Mouse (Mus musculus): ENCODE measurements at regions not wholly inside any gene's neighbourhood (a gene's known extent, or its start where the extent isn't known, plus 50 kb on each side); places are given as distances from the start of the nearest gene placed in this dataset.

- H3K9me3 ChIP-seq (replicated peaks; ENCODE audit: low read length), result no peaks in the 10 kb centered on the region
- no peak overlapping the region for H3K4me2 ChIP-seq (ENCODE audit: low read length)
- DNase-seq (ENCODE audit: low spot score) (no peak), ATAC-seq (replicated peaks; ENCODE audit: low FRiP score, low read depth) (no peak)
- H3K36me3 ChIP-seq (ENCODE audit: insufficient read depth, low read length), result no peaks in the 10 kb centered on the region
- no peak overlapping the region for H3K27ac ChIP-seq
- no peak for TF ChIP-seq CTCF (IDR thresholded peaks at IDR 0.05; ENCODE audit: low read depth)
- WGBS, result 89% methylated on average over 6 of the region's 6 CpGs
- H3K9ac ChIP-seq (ENCODE audit: low read depth, low read length), result no peak overlapping the region
- H3K27me3 ChIP-seq (ENCODE audit: insufficient read depth, low read length), result no peaks in the 10 kb centered on the region
- peaks cover 5% of the 10 kb centered on the region; the same call in 1 of the 2 replicates for H3K4me1 ChIP-seq (replicated peaks; ENCODE audit: insufficient read depth, low read length)
- H3K4me3 ChIP-seq (replicated peaks; ENCODE audit: low read depth, low read length), result no peak overlapping the region
Observed at GRCm38 (mm10) chr14:54099360-54099759, 154.5 kb downstream of the Dad1 start.

GRCm38 (mm10) chr14:54098122-54098775, 155.7 kb downstream of the Dad1 start:
- no peaks in the 10 kb centered on the region for H3K27me3 ChIP-seq (ENCODE audit: insufficient read depth, low read length)
- no peaks in the 10 kb centered on the region for H3K9me3 ChIP-seq (replicated peaks; ENCODE audit: low read length)
- H3K9ac ChIP-seq (ENCODE audit: low read depth, low read length), result no peak overlapping the region
- DNase-seq (ENCODE audit: low spot score) (peak; percentile 46), ATAC-seq (replicated peaks; ENCODE audit: low FRiP score, low read depth) (no peak; the same call in 1 of the 2 replicates)
- no peak overlapping the region for H3K4me3 ChIP-seq (replicated peaks; ENCODE audit: low read depth, low read length)
- no peak overlapping the region for H3K4me2 ChIP-seq (ENCODE audit: low read length)
- 38% methylated on average over 10 of the region's 10 CpGs for WGBS
- H3K4me1 ChIP-seq (replicated peaks; ENCODE audit: insufficient read depth, low read length), result peaks cover 5% of the 10 kb centered on the region; the same call in 1 of the 2 replicates
- H3K27ac ChIP-seq, result no peak overlapping the region
- no peak for TF ChIP-seq CTCF (IDR thresholded peaks at IDR 0.05; ENCODE audit: low read depth)
- no peaks in the 10 kb centered on the region for H3K36me3 ChIP-seq (ENCODE audit: insufficient read depth, low read length)

GRCm38 (mm10) chr14:54097026-54097425, 156.9 kb downstream of the Dad1 start:
- H3K36me3 ChIP-seq (ENCODE audit: insufficient read depth, low read length), result no peaks in the 10 kb centered on the region
- peaks cover 5% of the 10 kb centered on the region; the same call in 1 of the 2 replicates for H3K4me1 ChIP-seq (replicated peaks; ENCODE audit: insufficient read depth, low read length)
- H3K4me2 ChIP-seq (ENCODE audit: low read length), result no peak overlapping the region
- DNase-seq (ENCODE audit: low spot score) (no peak), ATAC-seq (replicated peaks; ENCODE audit: low FRiP score, low read depth) (no peak)
- TF ChIP-seq CTCF (IDR thresholded peaks at IDR 0.05; ENCODE audit: low read depth), result no peak
- H3K4me3 ChIP-seq (replicated peaks; ENCODE audit: low read depth, low read length), result no peak overlapping the region
- no peaks in the 10 kb centered on the region for H3K9me3 ChIP-seq (replicated peaks; ENCODE audit: low read length)
- H3K27me3 ChIP-seq (ENCODE audit: insufficient read depth, low read length), result no peaks in the 10 kb centered on the region
- no peak overlapping the region for H3K9ac ChIP-seq (ENCODE audit: low read depth, low read length)
- H3K27ac ChIP-seq, result no peak overlapping the region
- 45% methylated on average over 2 of the region's 2 CpGs for WGBS

- no peak overlapping the region for H3K27ac ChIP-seq
- no peaks in the 10 kb centered on the region for H3K9me3 ChIP-seq (replicated peaks; ENCODE audit: low read length)
- ATAC-seq (replicated peaks; ENCODE audit: low FRiP score, low read depth) (no peak), DNase-seq (ENCODE audit: low spot score) (no peak)
- H3K27me3 ChIP-seq (ENCODE audit: insufficient read depth, low read length), result no peaks in the 10 kb centered on the region
- 92% methylated on average over 6 of the region's 6 CpGs for WGBS
- peak; percentile 15; the same call in 1 of the 2 replicates for TF ChIP-seq CTCF (IDR thresholded peaks at IDR 0.05; ENCODE audit: low read depth)
- no peak overlapping the region for H3K4me2 ChIP-seq (ENCODE audit: low read length)
- no peaks in the 10 kb centered on the region for H3K4me1 ChIP-seq (replicated peaks; ENCODE audit: insufficient read depth, low read length)
- H3K36me3 ChIP-seq (ENCODE audit: insufficient read depth, low read length), result no peaks in the 10 kb centered on the region
- H3K9ac ChIP-seq (ENCODE audit: low read depth, low read length), result no peak overlapping the region
- no peak overlapping the region for H3K4me3 ChIP-seq (replicated peaks; ENCODE audit: low read depth, low read length)
Observed at GRCm38 (mm10) chr14:54092444-54092843, 161.5 kb downstream of the Dad1 start.

GRCm38 (mm10) chr14:54086660-54087059, 167.2 kb downstream of the Dad1 start:
- H3K27me3 ChIP-seq (ENCODE audit: insufficient read depth, low read length), result no peaks in the 10 kb centered on the region
- TF ChIP-seq CTCF (IDR thresholded peaks at IDR 0.05; ENCODE audit: low read depth), result no peak
- no peaks in the 10 kb centered on the region for H3K36me3 ChIP-seq (ENCODE audit: insufficient read depth, low read length)
- H3K27ac ChIP-seq, result no peak overlapping the region
- no peak overlapping the region for H3K9ac ChIP-seq (ENCODE audit: low read depth, low read length)
- no peaks in the 10 kb centered on the region; the same call in 1 of the 2 replicates for H3K4me1 ChIP-seq (replicated peaks; ENCODE audit: insufficient read depth, low read length)
- ATAC-seq (replicated peaks; ENCODE audit: low FRiP score, low read depth) (no peak), DNase-seq (ENCODE audit: low spot score) (no peak)
- H3K9me3 ChIP-seq (replicated peaks; ENCODE audit: low read length), result no peaks in the 10 kb centered on the region
- WGBS, result 64% methylated on average over 11 of the region's 11 CpGs
- H3K4me3 ChIP-seq (replicated peaks; ENCODE audit: low read depth, low read length), result no peak overlapping the region
- H3K4me2 ChIP-seq (ENCODE audit: low read length), result no peak overlapping the region

- Histone ChIP-seq H3K4me3 (replicated peaks; ENCODE audit: low read depth, low read length) (no peak overlapping the region), H3K27me3 (ENCODE audit: insufficient read depth, low read length) (no peaks in the 10 kb centered on the region), H3K36me3 (ENCODE audit: insufficient read depth, low read length) (no peaks in the 10 kb centered on the region), H3K9me3 (replicated peaks; ENCODE audit: low read length) (no peaks in the 10 kb centered on the region), H3K4me2 (ENCODE audit: low read length) (no peak overlapping the region), H3K27ac (no peak overlapping the region), H3K9ac (ENCODE audit: low read depth, low read length) (no peak overlapping the region), H3K4me1 (replicated peaks; ENCODE audit: insufficient read depth, low read length) (no peaks in the 10 kb centered on the region)
- WGBS, result 83% methylated on average over 3 of the region's 3 CpGs
- ATAC-seq (replicated peaks; ENCODE audit: low FRiP score, low read depth) (no peak), DNase-seq (ENCODE audit: low spot score) (no peak)
- no peak for TF ChIP-seq CTCF (IDR thresholded peaks at IDR 0.05; ENCODE audit: low read depth)
Observed at GRCm38 (mm10) chr14:54074659-54075058, 179.2 kb downstream of the Dad1 start.

Data from kidney, postnatal 0 days (tissue).